Mouse (Mus musculus) CD4-positive helper T cell, adult 2 months (primary cell): Measurements from ENCODE around the gene Strip1.
A peak's percentile ranks its signal among the peaks of the same experiment; 100 is the strongest.
"Not testable (repeated sequence)": the region's sequence is repeated elsewhere in the genome, so short reads cannot be mapped to it uniquely, and the experiment has no call there.

Experiments used
- DNase-seq: peaks from one replicate; pipeline ENCODE4 v3.0.0-alpha.2; 2012; ENCODE audit warnings: low read depth, missing footprints, low spot score

The Strip1 gene

DNA sequence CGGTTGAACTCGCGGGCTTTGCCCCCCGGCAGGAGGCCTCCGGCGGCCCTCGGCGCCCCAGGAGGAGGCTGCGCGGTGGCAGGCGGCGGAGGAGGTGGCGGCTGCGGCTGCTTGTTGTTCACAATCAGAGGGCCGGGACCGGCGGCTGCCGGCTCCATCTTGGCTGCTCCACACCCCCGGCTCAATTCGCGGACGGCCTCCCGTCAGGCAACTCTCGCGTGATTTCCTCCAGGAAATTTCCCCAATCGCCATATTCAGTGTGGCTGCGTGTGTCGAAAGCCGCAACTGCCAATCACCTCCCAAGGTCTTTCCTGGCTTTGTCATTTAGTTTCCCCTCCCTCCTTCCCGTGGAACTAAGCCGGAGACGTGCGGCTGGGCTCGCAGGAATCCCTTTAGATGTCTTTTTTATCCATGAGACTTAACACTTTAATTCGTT lies at the start of gene Strip1:
Gene Strip1, minus strand, starts transcription at position 172 of the 436 bp plus-strand sequence.
- peak; percentile 94 for DNase-seq

DNA sequence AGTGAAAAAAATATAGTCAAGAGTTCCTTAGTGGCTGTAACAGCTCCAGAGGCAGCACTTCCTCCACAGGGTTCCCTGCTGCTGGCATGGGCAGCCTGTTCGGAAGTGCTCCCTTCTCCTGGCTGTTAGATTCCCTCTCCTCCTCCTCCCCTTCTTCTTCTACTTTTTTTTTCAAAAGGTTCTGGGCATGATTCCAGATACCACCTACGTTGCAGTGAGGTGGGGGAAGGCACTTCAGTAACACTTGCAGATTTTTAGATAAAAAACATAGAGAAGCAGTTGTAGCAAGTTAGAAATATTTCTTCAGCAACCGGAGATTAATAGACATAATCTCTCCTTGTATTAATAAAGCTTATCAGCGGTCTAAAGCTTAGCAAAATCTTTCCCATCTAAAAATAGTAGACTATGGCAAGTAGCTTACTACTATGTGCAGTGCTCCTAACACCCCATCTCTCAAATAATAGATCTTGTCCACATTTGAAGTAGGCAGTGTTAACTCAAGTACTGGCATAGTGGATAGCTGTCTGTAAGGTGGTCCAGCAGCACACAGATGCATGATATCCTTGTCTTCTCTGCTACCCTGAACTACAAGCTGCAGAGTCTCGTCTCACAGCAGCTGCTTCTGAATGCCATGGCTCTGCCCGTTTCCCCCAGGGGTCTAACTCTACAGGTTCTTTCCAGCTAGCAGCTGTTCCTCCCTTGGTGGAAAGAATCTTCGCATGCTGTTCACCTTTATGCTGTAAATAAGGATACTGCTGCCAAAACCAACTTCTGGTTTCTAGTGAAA lies 49.5 kb upstream of the Strip1 start:
- DNase-seq = no peak

DNA sequence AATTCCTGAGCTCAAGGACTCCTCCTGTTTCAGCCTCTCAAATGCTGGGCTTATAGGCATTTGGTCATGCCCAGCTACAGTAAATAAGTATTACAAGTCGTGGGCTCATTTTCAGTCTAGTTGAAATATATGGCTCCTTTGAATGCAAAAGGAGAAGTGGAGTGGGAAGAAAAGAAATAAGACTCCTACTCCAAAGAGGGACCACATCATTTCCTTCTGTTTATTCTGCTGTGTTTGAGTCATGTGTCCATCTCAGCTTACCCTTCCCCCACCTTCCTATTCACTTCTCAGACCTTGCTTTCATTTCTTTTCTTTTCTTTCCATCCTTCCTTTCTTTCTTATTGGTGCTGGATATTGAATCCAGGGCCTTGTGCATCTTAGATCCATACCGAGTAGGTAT lies 40.0 kb upstream of the Strip1 start:
- DNase-seq = no peak

DNA sequence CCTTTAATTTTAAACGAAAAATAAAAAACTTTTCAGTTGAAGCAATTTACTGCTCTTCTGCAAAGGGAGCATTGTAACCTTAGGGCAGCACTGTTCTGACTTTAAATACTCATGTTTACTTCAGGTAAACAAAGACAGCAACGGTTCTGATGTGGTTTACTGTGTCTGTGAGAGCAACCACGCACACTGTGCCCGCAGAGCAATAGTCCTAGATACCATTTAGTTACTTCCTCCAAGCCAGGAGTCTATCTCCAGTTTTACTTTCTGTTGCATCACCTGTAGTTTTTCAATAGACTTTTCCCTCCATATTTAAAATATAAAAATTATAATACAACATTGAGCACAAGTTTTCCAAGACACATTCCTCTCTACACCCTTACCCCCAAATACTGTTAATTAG lies 39.0 kb upstream of the Strip1 start:
- peak; percentile 17 for DNase-seq

DNA sequence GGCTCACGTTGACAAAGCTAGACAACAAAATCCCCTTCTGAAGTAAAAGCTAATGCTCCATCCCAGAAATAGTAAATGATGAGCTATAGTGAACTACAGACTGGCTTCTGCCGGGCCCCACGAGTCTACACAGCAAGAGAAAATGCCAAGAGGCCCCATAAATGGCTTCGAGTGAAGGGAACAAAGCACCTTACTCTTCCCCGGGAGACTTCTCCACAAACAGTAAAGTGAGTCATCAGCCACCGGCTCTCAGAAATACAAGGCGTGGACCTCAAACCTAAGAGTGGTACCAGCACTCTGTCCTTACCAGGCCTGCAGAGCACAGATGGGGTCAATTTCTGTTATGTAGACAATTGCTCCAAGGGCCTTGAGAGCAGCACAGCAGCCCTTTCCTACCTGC lies 37.3 kb upstream of the Strip1 start:
- no peak for DNase-seq

DNA sequence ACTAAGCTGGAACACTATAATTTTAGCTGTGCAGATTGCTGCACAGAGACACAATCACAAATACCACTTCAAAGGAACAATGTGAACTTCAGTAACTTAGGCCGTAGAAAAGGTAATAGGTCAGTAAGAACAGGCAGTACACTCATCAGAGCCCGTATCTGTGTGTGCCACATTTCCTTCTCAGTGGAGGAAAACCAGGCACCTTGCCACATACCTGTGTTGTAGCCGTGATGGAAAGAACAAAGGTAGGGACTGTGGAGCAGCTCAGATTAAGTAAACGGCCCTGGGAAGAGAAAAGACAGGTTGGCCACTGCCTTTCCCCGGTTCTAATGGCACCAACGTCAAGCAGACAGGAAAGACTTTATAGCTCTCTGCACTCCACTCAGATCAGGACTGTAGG lies 35.9 kb upstream of the Strip1 start:
- no peak for DNase-seq

DNA sequence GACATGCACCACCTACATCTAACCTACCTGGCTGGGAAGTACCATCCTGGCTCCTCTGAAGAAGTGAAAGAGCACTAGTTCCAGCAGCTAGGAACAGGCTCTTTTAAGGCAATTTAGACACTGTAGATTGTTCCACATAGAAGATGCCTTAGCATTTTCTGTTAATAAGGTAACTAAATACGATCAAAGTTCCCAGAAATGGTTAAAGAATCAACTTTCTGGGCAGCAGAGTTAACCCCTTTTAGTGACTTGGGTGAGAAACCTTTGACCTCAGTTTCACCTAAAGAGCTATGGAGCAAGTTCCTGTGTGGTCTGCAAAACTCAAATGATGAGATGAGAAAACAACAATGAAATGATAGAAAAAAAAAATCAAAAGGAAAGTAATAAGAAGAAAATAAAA lies 33.1 kb upstream of the Strip1 start:
- no peak for DNase-seq

DNA sequence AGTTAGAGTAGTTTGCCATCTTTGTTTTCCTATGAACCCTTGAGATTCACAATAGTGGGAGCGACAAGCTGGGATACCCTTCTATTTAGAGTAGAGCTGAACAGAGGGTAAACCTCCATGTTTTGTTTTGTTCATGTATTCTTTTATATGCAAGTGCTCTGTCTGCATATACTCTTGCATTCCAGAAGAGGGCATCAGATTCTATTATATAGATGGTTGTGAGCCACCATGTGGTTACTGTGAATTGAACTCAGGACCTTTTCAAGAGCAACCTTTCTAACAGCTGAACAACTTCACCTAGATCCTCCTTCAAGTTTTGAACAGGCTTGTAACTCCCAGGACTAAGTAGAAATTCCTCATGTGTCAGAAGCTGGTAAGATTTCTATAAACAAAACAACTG lies 27.5 kb upstream of the Strip1 start:
- no peak for DNase-seq

DNA sequence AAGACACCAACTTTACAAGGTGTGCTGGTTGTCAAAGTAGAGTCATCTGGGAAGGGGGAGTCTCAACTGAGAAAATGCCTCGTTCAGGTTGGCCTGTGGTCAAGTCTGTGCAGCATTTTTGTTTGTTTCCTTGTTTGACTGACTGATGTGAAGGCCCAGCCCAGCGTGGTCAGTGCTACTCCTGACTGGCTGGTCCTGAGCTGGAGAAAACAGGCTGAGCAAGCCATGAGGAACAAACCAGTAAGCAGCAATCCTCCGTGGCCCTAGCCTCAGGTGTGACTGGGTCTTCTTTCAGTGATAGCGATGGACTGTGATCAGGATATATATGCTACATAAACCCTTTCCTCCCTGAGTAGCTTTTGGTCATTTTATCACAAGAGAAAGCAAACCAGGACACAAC lies 25.4 kb upstream of the Strip1 start:
- no peak for DNase-seq

DNA sequence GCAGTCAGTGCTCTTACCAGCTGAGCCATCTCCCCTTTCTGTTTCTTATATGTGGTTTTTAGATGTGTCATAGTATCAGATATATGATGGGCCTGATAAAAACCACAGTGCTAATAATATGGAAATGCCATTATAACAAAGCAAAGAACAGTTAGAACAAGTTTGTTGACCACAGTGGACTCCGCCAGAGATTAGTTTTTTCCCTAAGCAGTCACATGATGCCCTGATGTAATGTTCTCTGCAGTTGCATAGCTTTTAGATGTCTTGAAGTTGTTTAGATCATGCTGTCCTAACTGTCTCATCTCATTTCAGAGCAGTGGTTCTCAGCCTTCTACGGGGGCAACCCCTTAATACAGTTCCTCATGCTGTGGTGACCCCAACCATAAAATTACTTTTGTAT lies 24.7 kb upstream of the Strip1 start:
- DNase-seq = no peak

DNA sequence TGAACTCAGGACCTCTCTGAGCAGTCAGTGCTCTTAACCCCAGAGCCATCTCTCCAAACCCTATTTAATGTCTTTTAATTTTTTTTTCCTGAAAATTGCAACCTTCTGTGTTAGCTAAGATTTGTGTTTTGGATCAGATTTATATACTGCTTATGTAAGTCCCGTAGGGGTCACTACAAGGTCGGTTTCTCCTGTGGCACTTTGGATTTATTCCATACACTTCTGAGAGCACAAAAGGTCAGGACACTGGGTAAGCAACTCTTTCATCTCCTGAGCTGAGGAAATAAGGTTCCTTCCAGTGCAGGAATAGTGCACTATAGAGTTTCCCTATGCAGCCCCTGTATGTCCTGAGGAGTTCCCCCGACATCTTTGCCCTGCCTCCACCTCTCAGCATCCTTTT lies 24.0 kb upstream of the Strip1 start:
- no peak for DNase-seq

DNA sequence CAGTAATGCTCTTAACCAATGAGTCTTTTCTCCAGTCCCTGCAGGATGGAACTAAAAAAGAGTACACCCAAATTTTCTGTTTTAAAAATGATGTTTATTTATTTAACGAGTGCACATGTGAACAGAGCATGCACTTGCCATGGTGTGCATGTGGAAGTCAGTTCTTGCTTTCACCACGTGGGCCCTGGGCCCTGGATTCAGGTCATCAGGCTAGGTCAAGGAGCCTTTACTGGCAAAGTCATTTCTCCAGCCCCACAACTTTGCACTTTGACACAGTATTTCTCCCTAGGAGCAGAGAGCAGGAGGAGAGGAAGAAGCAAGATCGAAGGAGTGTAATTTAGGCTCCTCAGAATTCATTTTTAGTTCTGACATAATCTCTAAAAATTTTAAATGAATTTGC lies 23.4 kb upstream of the Strip1 start:
- DNase-seq = no peak

DNA sequence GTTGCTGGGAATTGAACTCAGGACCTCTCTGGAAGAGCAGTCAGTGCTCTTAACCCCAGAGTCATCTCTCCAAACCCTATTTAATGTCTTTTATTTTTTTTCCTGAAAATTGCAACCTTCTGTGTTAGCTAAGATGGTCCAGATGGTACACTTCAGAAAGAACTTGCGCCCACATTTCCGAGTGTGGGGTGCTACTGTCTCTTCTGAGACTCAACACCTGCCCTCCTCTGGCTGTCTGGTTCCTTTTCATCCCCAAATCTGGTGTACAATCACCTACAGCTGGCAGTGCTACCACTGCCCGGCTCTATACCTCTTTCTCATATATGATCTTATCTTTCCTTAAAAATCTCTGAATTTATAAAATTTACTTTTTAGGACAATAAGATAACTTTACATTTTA lies 21.5 kb upstream of the Strip1 start:
- DNase-seq = no peak

DNA sequence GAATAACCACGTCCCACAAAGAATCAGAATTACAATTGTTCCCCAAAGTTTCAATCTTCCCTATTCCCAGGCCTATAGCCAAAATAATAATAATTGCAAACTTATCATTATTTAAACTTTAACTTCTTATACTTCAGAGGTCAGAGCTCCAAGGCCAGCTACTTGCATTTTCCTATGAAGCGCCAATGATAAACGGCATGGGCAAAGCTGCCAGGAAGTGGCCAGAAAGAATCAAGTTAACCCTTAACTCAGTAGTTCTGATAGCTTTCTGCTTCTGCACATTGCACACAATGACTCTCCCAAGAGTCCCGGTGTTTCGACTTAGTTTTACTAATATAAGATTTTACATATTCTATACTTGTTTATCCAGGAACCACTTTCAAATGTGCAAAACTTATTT lies 18.8 kb upstream of the Strip1 start:
- not testable (repeated sequence) for DNase-seq

DNA sequence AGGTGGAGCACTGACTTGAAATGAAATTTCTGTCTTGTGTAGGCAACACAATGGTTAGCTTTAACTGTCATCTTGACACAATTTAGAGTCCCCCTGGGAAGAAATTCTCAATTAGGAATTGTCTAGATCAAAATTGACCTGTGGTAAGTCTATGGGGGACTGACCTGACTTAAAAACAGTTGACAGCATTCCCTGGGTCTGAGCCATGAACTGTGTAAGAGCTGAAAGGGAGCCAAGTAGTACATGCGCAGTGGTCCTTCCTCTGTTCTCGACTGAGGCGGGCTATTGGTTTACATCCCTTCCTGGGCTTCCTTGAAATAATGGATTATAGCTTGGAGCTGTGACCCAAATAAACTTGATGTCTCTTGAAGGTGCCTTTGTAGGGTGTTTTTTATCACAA lies 15.5 kb upstream of the Strip1 start:
- DNase-seq = no peak

DNA sequence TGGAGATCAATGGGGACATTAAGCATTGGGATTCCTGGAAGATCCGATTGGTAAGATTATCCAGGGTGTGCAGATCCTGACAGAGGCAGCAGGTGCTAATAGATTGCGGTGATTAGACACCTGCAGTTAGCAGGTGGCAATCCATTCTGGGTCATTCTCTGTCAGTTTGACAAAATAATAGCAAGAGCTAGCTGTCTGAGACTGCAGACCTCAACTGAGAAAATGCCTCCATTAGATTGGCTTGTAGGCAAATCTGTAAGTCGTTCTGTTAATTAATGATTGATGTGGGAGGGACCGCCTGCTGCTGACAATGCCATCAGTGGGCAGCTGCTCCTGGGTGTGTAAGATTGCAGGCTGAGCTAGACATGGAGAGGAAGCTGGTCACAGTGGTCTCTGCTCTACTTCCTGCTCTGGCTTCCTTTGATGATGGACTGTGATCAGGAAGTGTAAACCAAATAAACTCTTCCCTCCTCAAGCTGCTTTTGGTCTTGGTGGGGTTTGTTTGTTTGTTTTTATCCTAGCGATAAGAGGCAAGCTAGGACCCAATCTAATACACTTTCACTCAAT lies 6.2 kb upstream of the Strip1 start:
- no peak for DNase-seq

DNA sequence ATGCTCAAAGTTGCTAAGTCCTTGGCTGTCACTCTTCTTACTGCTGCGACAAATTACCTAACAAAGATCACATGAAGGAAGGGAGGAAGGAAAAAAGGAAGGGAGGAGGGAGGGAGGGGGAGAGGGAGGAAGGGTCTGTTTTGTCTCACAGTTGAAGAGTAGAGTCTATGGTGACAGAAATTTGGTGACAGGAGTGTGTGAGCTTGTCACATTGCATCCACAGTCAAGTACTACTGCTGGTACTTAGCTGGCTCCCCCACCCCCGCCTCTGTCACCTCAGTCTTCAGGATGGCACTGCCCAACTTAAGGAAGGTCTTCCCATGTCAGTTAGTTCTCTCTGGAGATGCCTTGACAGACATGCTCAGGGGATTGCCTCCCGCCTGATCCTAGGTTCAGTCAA lies 4.7 kb upstream of the Strip1 start:
- DNase-seq = no peak

DNA sequence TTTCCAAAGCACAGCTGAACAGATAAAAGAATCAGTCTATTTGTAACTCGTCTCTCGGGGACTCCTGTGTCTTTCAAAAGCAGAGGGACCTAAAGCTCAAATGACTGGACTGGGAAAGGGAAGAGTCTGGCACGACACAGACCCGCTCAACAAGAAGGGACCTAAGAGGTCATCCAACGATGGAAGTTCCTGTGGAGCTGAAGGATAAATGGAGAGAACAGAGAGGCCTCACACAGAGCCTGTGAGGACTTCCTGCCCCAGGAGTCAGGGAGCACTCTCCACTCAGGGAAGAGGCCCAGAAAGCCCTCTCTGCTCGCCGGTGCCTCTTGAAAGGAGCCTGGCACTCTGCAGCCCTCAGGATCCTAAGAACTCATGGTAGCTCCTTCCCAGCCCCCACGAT lies 4.3 kb upstream of the Strip1 start:
- no peak for DNase-seq

DNA sequence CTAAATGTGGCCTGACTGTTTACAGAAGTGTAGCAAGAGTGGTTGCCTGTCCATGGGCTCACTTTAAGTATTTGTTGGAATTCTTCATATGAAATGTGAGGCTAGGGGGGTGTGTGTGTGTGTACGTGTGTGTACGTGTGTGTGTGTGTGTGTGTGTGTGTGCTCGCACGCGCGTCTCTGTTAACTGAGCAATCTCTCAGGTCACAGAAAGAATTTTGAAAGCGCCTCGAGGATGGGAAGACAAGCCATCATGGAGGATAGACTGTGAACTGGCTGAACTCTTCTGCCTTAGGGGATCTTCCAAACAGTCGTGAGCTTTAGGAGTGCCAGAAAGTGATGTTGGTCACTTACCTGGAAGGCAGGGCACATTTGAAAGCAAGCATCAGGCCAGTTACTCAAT lies 2.4 kb upstream of the Strip1 start:
- no peak for DNase-seq

DNA sequence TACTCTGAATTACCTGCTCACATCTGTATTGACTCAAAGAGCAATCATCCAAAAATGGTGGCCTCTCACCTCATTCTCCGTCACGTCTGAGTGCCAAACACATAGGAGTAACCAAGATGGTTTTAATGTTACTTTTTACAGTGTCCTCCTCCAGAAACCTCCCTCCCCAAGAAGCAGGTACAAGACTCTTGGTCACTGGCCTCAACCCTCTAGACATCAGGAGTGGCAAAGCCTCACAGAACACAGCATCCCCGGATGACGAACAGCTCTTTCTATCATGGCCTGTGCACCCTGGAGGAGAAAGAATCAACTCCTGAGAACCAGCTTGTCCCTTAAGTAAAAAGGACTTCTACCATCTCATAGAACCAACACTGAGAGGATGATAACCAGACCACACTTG lies 1.3 kb upstream of the Strip1 start:
- DNase-seq = no peak

DNA sequence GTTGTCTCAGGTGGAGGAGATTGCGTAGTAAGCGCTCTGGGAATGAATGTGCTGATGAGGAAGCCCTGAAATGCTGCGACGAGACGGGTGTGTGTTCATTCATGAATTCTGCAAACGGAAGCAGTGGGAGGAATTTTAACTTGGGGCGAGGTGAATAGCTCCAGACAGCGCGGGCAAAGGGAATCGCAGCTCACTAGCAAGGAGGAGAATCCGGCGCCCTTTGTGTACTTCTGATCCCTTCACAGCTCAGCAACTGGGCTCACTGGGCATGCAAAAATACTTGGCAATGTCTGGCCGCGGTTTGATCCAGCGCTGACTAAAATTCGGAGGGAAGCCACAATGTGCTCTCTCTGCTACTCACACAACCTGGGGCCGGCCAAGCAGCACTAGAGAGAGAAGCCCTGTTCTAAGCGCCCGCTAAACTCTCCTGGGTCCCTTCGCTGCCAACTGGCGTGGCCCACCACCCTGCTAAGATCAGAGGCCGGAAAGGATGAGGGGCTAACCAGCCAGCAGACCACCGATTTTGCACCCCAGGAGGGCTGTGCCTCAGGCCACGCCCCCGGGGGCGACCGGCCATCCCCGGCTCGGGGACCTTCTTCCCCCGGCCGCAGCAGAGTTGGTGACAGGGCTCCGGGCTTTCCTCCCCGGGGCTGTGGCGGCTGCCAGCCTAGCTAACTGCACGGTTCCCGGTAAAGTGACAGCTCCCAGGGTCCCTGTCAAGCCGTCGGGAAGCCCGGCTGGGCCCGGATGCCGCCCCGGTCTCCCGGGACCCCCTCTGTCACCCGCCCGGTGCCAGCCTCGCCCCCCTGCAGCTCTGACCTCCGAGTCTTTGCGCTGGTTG lies 592 bp downstream of the Strip1 start, which contains the start of gene Gm10961:
Gene Gm10961, plus strand, starts transcription at position 641 of the 841 bp plus-strand sequence.
- peak; percentile 37 for DNase-seq

DNA sequence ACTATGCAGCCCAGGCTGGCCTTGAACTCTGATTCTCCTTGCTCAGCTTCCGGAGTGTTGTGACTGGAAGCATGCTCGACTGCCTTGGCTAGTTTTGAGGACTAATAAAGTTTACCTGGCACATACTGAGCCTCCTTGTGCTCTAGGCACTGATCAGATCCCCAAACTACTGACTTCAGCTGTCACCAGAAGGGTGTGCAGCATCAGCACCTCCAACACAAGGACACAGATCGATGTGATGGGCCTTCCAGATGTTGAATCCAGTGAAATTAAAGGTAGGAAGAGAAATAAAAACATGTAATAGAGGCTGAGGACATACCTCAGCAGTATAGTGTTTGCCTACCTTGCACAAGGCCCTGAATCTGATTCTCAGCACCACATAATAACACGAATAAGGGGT lies 2.1 kb downstream of the Strip1 start:
- no peak for DNase-seq

DNA sequence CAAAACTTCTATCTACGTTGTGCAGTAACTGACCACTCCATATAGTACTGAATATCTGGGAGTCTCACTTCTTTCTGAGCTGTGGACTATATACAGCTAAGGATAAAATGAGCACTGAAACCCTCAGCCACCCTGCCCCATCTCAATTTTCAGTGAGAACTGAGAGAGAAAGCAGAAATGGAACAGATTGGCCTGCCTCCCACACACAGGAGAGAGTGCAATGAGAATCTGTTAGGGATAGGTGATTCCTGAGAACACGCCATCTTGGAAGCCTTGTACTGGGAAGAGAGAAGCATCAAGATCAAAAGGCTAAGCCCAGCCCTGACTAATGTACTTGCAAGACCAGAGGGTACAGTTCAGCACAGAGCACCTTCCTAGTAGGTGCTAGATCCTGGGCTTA lies 2.9 kb downstream of the Strip1 start:
- no peak for DNase-seq
